Mouse (Mus musculus): Measurements from ENCODE around the gene Col6a5. TPM values are rescaled to one million over a fixed set of nuclear protein-coding genes. Genes with fewer than 3 reads are reported as not detected.

Gene Col6a5
- polyA plus RNA-seq, 1 experiment: 4.1 TPM

GRCm38 (mm10) chr9:105967976-105968375 lies 7.5 kb upstream of the Col6a5 start:
- TF ChIP-seq POLR2A (IDR thresholded peaks at IDR 0.05; ENCODE audit: control insufficient read depth, low read depth, low read length) (no peak), CTCF (IDR thresholded peaks at IDR 0.05; ENCODE audit: control insufficient read depth, insufficient read depth, insufficient replicate concordance, low read depth, low read length) (no peak)
- Histone ChIP-seq H3K27ac (ENCODE audit: control insufficient read depth, insufficient read depth, low read depth, low read length) (no peak overlapping the region), H3K4me1 (ENCODE audit: control insufficient read depth, insufficient read depth, low read length) (no peaks in the 10 kb centered on the region), H3K4me3 (ENCODE audit: control insufficient read depth, low read depth, low read length) (no peak overlapping the region), H3K36me3 (ENCODE audit: control insufficient read depth, insufficient read depth, low read length) (no peaks in the 10 kb centered on the region), H3K27me3 (ENCODE audit: control insufficient read depth, insufficient read depth, low read length) (no peaks in the 10 kb centered on the region)

DNA sequence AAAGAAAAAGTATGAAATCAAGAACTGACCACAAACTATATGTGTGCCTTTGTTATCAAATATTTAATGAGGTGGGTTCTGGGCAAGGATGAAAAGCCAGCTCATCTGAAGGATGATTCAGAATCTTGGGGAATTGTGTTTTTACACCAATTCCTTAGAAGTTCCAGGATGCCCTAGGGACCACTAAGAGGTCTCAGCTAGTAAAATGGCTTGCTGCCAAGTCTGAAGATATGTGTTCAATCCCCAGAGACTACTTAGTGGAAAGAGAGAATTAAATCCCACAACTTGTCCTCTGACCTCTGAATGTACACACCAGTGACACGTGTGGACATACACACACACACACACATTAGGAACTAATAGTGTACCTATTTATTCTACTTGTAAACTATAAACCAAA lies 1.3 kb downstream of the Col6a5 start:
- no peak for TF ChIP-seq POLR2A (IDR thresholded peaks at IDR 0.05; ENCODE audit: control insufficient read depth, low read depth, low read length)
- TF ChIP-seq CTCF (IDR thresholded peaks at IDR 0.05; ENCODE audit: control insufficient read depth, insufficient read depth, insufficient replicate concordance, low read depth, low read length): no peak
- no peak overlapping the region for H3K4me3 ChIP-seq (ENCODE audit: control insufficient read depth, low read depth, low read length)
- no peaks in the 10 kb centered on the region for H3K36me3 ChIP-seq (ENCODE audit: control insufficient read depth, insufficient read depth, low read length)
- no peaks in the 10 kb centered on the region for H3K27me3 ChIP-seq (ENCODE audit: control insufficient read depth, insufficient read depth, low read length)
- H3K27ac ChIP-seq (ENCODE audit: control insufficient read depth, insufficient read depth, low read depth, low read length): no peak overlapping the region
- H3K4me1 ChIP-seq (ENCODE audit: control insufficient read depth, insufficient read depth, low read length): peaks cover 3% of the 10 kb centered on the region; the same call in 1 of the 2 replicates

DNA sequence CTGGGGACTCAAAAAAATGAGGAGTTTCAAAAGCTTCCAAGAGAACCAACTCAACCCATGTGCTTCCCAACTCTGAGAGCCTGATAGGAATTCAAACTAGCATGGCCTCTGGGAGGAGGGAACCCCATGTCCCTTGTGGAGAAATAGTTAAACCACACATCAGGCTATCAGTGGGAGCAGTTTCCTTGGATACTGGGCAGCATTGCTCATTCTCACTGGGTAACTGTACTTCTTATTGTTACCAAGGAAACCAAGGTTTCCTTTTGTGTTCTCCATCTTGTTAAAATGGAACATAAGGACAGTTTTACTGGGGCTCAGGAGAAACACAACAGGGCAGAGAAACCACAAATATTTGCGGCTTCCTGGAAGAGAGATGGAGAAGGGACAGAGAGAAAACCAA lies 10.7 kb downstream of the Col6a5 start:
- H3K4me1 ChIP-seq (ENCODE audit: control insufficient read depth, insufficient read depth, low read length): no peaks in the 10 kb centered on the region

DNA sequence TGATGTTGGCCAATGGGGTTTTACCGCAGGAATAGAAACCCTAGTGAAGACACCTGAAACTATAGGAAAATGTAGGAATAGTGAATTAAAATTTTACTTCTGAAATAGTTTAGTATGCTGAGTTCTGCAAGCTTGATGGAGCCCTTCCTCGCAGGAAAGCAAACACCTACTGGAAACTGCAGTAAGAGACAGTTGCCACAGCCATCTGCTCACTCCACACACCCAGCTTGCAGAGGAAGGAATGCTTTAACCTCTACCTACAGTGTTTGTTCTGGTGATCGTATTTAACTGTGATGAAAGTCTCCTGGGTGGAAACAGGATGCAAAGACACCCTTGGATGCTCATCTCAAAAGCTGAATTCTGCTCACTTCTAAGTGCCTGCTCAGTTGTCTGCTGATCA lies 12.9 kb downstream of the Col6a5 start:
- Histone ChIP-seq H3K36me3 (ENCODE audit: control insufficient read depth, insufficient read depth, low read length) (no peaks in the 10 kb centered on the region), H3K4me3 (ENCODE audit: control insufficient read depth, low read depth, low read length) (no peak overlapping the region), H3K27ac (ENCODE audit: control insufficient read depth, insufficient read depth, low read depth, low read length) (no peak overlapping the region), H3K4me1 (ENCODE audit: control insufficient read depth, insufficient read depth, low read length) (no peaks in the 10 kb centered on the region), H3K27me3 (ENCODE audit: control insufficient read depth, insufficient read depth, low read length) (no peaks in the 10 kb centered on the region)
- TF ChIP-seq CTCF (IDR thresholded peaks at IDR 0.05; ENCODE audit: control insufficient read depth, insufficient read depth, insufficient replicate concordance, low read depth, low read length) (no peak), POLR2A (IDR thresholded peaks at IDR 0.05; ENCODE audit: control insufficient read depth, low read depth, low read length) (no peak)

More for the DNA sequence above, 10.7 kb downstream of the Col6a5 start:
- TF ChIP-seq POLR2A (IDR thresholded peaks at IDR 0.05; ENCODE audit: control insufficient read depth, low read depth, low read length) (no peak), CTCF (IDR thresholded peaks at IDR 0.05; ENCODE audit: control insufficient read depth, insufficient read depth, insufficient replicate concordance, low read depth, low read length) (no peak)
- no peak overlapping the region for H3K4me3 ChIP-seq (ENCODE audit: control insufficient read depth, low read depth, low read length)
- no peaks in the 10 kb centered on the region for H3K27me3 ChIP-seq (ENCODE audit: control insufficient read depth, insufficient read depth, low read length)
- no peak overlapping the region for H3K27ac ChIP-seq (ENCODE audit: control insufficient read depth, insufficient read depth, low read depth, low read length)
- no peaks in the 10 kb centered on the region for H3K36me3 ChIP-seq (ENCODE audit: control insufficient read depth, insufficient read depth, low read length)

GRCm38 (mm10) chr9:105933816-105934215 lies 26.6 kb downstream of the Col6a5 start:
- H3K4me1 ChIP-seq (ENCODE audit: control insufficient read depth, insufficient read depth, low read length): no peaks in the 10 kb centered on the region
- TF ChIP-seq POLR2A (IDR thresholded peaks at IDR 0.05; ENCODE audit: control insufficient read depth, low read depth, low read length): no peak
- TF ChIP-seq CTCF (IDR thresholded peaks at IDR 0.05; ENCODE audit: control insufficient read depth, insufficient read depth, insufficient replicate concordance, low read depth, low read length): no peak
- no peaks in the 10 kb centered on the region for H3K36me3 ChIP-seq (ENCODE audit: control insufficient read depth, insufficient read depth, low read length)
- no peaks in the 10 kb centered on the region for H3K27me3 ChIP-seq (ENCODE audit: control insufficient read depth, insufficient read depth, low read length)
- H3K27ac ChIP-seq (ENCODE audit: control insufficient read depth, insufficient read depth, low read depth, low read length): no peak overlapping the region
- H3K4me3 ChIP-seq (ENCODE audit: control insufficient read depth, low read depth, low read length): no peak overlapping the region

GRCm38 (mm10) chr9:105929287-105929686 lies 31.2 kb downstream of the Col6a5 start:
- no peaks in the 10 kb centered on the region for H3K4me1 ChIP-seq (ENCODE audit: control insufficient read depth, insufficient read depth, low read length)
- no peaks in the 10 kb centered on the region for H3K36me3 ChIP-seq (ENCODE audit: control insufficient read depth, insufficient read depth, low read length)
- H3K4me3 ChIP-seq (ENCODE audit: control insufficient read depth, low read depth, low read length): no peak overlapping the region
- no peak overlapping the region for H3K27ac ChIP-seq (ENCODE audit: control insufficient read depth, insufficient read depth, low read depth, low read length)
- TF ChIP-seq POLR2A (IDR thresholded peaks at IDR 0.05; ENCODE audit: control insufficient read depth, low read depth, low read length) (no peak), CTCF (IDR thresholded peaks at IDR 0.05; ENCODE audit: control insufficient read depth, insufficient read depth, insufficient replicate concordance, low read depth, low read length) (no peak)
- H3K27me3 ChIP-seq (ENCODE audit: control insufficient read depth, insufficient read depth, low read length): no peaks in the 10 kb centered on the region

DNA sequence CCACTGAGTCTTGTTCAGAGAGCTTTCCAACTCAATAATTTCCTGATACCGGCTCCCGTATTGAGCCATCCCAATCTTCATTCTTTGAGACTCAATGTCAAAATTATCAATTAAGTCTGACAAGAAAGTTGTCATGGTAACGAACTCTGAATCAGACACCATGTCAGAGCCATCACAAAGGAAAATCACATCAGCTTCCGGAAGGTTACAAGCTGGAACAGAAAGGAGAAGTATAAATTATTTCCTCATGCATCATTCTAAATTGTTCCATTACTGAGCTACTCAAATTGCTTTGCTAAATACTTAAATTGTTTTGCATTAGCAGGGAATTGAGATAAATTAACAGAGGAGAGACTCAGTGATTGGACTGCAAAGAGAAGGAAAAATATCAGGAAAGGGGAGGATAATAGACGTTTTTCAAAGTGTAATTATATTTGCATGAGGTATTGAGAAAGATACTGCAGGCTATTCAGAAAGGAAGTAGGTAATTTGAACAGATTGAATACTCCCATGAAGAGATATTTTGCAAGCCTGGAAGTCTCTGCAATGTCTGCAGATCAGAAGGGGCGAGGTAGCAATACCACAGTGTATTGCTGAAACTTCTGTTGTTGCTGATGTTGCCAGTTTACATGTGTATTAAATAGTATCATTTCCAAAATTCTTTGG lies 31.9 kb downstream of the Col6a5 start:
- Histone ChIP-seq H3K4me1 (ENCODE audit: control insufficient read depth, insufficient read depth, low read length) (no peaks in the 10 kb centered on the region), H3K4me3 (ENCODE audit: control insufficient read depth, low read depth, low read length) (no peak overlapping the region), H3K36me3 (ENCODE audit: control insufficient read depth, insufficient read depth, low read length) (no peaks in the 10 kb centered on the region), H3K27me3 (ENCODE audit: control insufficient read depth, insufficient read depth, low read length) (no peaks in the 10 kb centered on the region), H3K27ac (ENCODE audit: control insufficient read depth, insufficient read depth, low read depth, low read length) (no peak overlapping the region)
- TF ChIP-seq CTCF (IDR thresholded peaks at IDR 0.05; ENCODE audit: control insufficient read depth, insufficient read depth, insufficient replicate concordance, low read depth, low read length) (no peak), POLR2A (IDR thresholded peaks at IDR 0.05; ENCODE audit: control insufficient read depth, low read depth, low read length) (no peak)
